Mouse (Mus musculus): Measurements from ENCODE around the gene 1110017D15Rik.

DNA sequence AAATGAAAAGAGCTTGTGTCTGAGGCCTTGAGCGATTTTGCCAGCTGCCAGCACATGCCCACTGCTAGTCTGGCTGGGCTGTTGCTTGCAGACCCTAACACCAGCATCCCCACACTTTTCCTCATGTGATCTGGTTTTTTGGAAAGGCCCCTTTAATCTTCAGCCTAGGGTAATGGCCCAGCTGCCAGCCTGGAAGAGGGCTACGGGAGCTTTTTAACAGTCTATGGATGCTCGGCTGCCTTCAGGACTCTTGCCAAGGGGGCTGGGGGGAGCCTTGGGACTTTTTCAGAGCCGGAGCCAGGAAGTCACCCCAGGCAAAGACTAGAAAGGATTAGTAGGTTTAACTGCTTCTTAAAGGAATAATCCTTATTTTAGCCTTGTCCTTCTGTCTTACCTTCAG lies 3.8 kb downstream of the 1110017D15Rik start:
- TF ChIP-seq POLR2A (IDR thresholded peaks at IDR 0.05; ENCODE audit: control insufficient read depth, extremely low read depth, insufficient read depth, low read length, poor library complexity) (no peak), CTCF (IDR thresholded peaks at IDR 0.05; ENCODE audit: borderline replicate concordance, control insufficient read depth, extremely low read depth, insufficient read depth, low read length, poor library complexity) (no peak)

Measured in thymus, adult 2 months (tissue).